Mouse (Mus musculus) G1E (cell line): ENCODE data around the gene Abcc2.

Source experiments
- CTCF ChIP-seq: IDR thresholded peaks from 2 replicates; pipeline ENCODE4 v1.5.1; 2012; ENCODE audit warnings: low read depth, low read length, inconsistent platforms, mixed read lengths
- TAL1 ChIP-seq: conservative IDR thresholded peaks from 2 replicates; pipeline ENCODE4 v1.6.1; 2012; ENCODE audit warnings: low read depth, low read length, inconsistent platforms, mixed read lengths

DNA sequence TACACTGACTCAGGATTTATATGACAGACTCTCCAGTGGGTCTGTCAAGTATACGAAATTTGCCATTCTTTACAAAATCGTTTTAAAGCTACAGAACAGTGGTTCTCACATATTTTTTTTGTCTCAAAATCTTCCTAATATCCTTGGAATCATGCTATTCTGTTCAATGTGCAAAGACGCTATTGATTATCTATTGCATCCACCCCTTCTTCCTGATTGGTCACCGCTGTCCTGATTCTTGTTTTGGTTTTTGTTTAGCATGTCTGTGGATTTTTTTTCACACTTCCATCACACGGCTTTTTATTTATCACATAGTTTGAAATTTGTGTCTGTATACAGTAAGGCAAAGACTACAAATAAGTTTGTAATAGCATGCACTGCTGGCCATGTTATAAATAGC, 15.5 kb upstream of the Abcc2 start:
- TF ChIP-seq TAL1 (no peak), CTCF (no peak)
